Mouse (Mus musculus) Patski (cell line): ENCODE measurements at regions not wholly inside any gene's neighbourhood (a gene's known extent, or its start where the extent isn't known, plus 50 kb on each side); places are given as distances from the start of the nearest gene placed in this dataset.
A peak's percentile ranks its signal among the peaks of the same experiment; 100 is the strongest.

ENCODE experiments used
- ATAC-seq: fragments of 100-300 bp; one replicate; pipeline ENCODE4 v1.8.0; 2021
- CTCF ChIA-PET: fragments of 350-600 bp; sonication (Branson Sonifier 250); formaldehyde crosslinking; loops from one replicate; lab custom pipeline; 2022; ENCODE audit warnings: inconsistent platforms; lab: Charles Lee
- POLR2A ChIA-PET: fragments of 350-600 bp; sonication (Branson Sonifier 250); formaldehyde crosslinking; loops from one replicate; lab custom pipeline; 2022; ENCODE audit warnings: antibody characterized with exemption, inconsistent platforms; lab: Charles Lee
- DNase-seq: peaks from one replicate; pipeline ENCODE4 v3.0.0-alpha.2; 2011; ENCODE audit warnings: low read depth, low spot score
- H3K27me3 ChIP-seq: fragments of 371-371 bp; one replicate; pipeline ENCODE4 v1.5.1; 2021
- CTCF ChIP-seq: fragments of 100-300 bp; IDR thresholded peaks from one replicate; pipeline ENCODE4 v1.5.1; 2021
- in situ Hi-C: fragments of 300-500 bp; cut with MboI; formaldehyde crosslinking; loops from 3 replicates; pipeline ENCODE4 v1.11.1; 2018; ENCODE audit warnings: low pct_unique_long_range_greater_than_20kb, mixed read lengths

GRCm38 (mm10) chr8:37125834-37126233 lies 132.4 kb downstream of the AI429214 start:
- no peak for TF ChIP-seq CTCF
- peaks cover 10% of the 10 kb centered on the region for H3K27me3 ChIP-seq
- CTCF ChIA-PET = no interaction called here
- no peak for ATAC-seq
- DNase-seq = no peak
- POLR2A ChIA-PET = no interaction called here
- in situ Hi-C loops = no loop called here

GRCm38 (mm10) chr8:37129670-37130069 lies 136.3 kb downstream of the AI429214 start:
- peaks cover 16% of the 10 kb centered on the region for H3K27me3 ChIP-seq
- TF ChIP-seq CTCF = no peak
- in situ Hi-C loops = no loop called here
- CTCF ChIA-PET = interaction anchor here (0.9 to 1.3 kb wide), 2 partner anchors 11 to 29 kb away, joined by 3 read pairs; no protein-coding TSS in a partner anchor
- POLR2A ChIA-PET = no interaction called here
- DNase-seq (no peak), ATAC-seq (no peak)

- TF ChIP-seq CTCF = no peak
- DNase-seq (no peak), ATAC-seq (peak; percentile 31)
- in situ Hi-C loops = no loop called here
- H3K27me3 ChIP-seq = peaks cover 13% of the 10 kb centered on the region
- CTCF ChIA-PET = interaction anchor here (1.6 kb wide), 1 partner anchor 27 kb away, joined by 4 read pairs; no protein-coding TSS in a partner anchor
- POLR2A ChIA-PET = no interaction called here
Measured at GRCm38 (mm10) chr8:37131988-37132387, 138.6 kb downstream of the AI429214 start.

- in situ Hi-C loops = no loop called here
Measured at GRCm38 (mm10) chr8:37134192-37134964, 141.0 kb downstream of the AI429214 start.

GRCm38 (mm10) chr8:37150286-37150685 lies 156.9 kb downstream of the AI429214 start:
- TF ChIP-seq CTCF = no peak
- in situ Hi-C loops = no loop called here
- ChIA-PET CTCF (interaction anchor here (2.1 kb wide), 1 partner anchor 9 kb away, joined by 7 read pairs; no protein-coding TSS in a partner anchor), POLR2A (no interaction called here)
- ATAC-seq (no peak), DNase-seq (no peak)
- peaks cover 3% of the 10 kb centered on the region for H3K27me3 ChIP-seq

More at GRCm38 (mm10) chr8:37134192-37134964, 141.0 kb downstream of the AI429214 start:
- no peak for DNase-seq
- ChIA-PET CTCF (no interaction called here), POLR2A (no interaction called here)
- no peak for TF ChIP-seq CTCF
- H3K27me3 ChIP-seq = peaks cover 19% of the 10 kb centered on the region
- no peak for ATAC-seq

- no peak for DNase-seq
- ATAC-seq = no peak
- in situ Hi-C loops = no loop called here
- ChIA-PET POLR2A (no interaction called here), CTCF (no interaction called here)
- TF ChIP-seq CTCF = no peak
- peaks cover 5% of the 10 kb centered on the region for H3K27me3 ChIP-seq
Measured at GRCm38 (mm10) chr8:37154361-37154760, 161.0 kb downstream of the AI429214 start.

- in situ Hi-C loops = no loop called here
- no peak for TF ChIP-seq CTCF
- ATAC-seq (no peak), DNase-seq (no peak)
- H3K27me3 ChIP-seq = peaks cover 9% of the 10 kb centered on the region
- CTCF ChIA-PET = no interaction called here
- POLR2A ChIA-PET = no interaction called here
Measured at GRCm38 (mm10) chr8:37154946-37155345, 161.5 kb downstream of the AI429214 start.

GRCm38 (mm10) chr8:37159481-37159880 lies 166.1 kb downstream of the AI429214 start:
- ATAC-seq (peak; percentile 69), DNase-seq (no peak)
- ChIA-PET POLR2A (no interaction called here), CTCF (interaction anchor here (0.9 to 2.0 kb wide), 6 partner anchors 8 to 75 kb away, joined by 3 to 7 read pairs (median 4); no protein-coding TSS in a partner anchor)
- H3K27me3 ChIP-seq = peaks cover 13% of the 10 kb centered on the region
- peak; percentile 87 for TF ChIP-seq CTCF
- in situ Hi-C loops = no loop called here

- ATAC-seq = no peak
- peaks cover 4% of the 10 kb centered on the region for H3K27me3 ChIP-seq
- DNase-seq = no peak
- in situ Hi-C loops = no loop called here
- POLR2A ChIA-PET = no interaction called here
- CTCF ChIA-PET = no interaction called here
- TF ChIP-seq CTCF = no peak
Measured at GRCm38 (mm10) chr8:37196859-37197258, 203.5 kb downstream of the AI429214 start.

GRCm38 (mm10) chr8:37215894-37216293 lies 222.5 kb downstream of the AI429214 start:
- ChIA-PET CTCF (no interaction called here), POLR2A (no interaction called here)
- ATAC-seq = no peak
- DNase-seq = no peak
- TF ChIP-seq CTCF = no peak
- peaks cover 10% of the 10 kb centered on the region for H3K27me3 ChIP-seq
- in situ Hi-C loops = no loop called here

GRCm38 (mm10) chr8:37227091-37227490 lies 233.7 kb downstream of the AI429214 start:
- no peak for DNase-seq
- ChIA-PET POLR2A (no interaction called here), CTCF (no interaction called here)
- ATAC-seq = no peak
- TF ChIP-seq CTCF = no peak
- H3K27me3 ChIP-seq = peaks cover 4% of the 10 kb centered on the region
- in situ Hi-C loops = no loop called here
